Mouse (Mus musculus) frontal cortex, postnatal 36 days (tissue): ENCODE measurements at regions not wholly inside any gene's neighbourhood (a gene's known extent, or its start where the extent isn't known, plus 50 kb on each side); places are given as distances from the start of the nearest gene placed in this dataset.

ENCODE experiments used
- DNase-seq, 2 experiments: peaks; one replicate each; pipeline ENCODE4 v3.0.0; 2022; ENCODE audit warnings: low spot score in 2 of 2

DNA sequence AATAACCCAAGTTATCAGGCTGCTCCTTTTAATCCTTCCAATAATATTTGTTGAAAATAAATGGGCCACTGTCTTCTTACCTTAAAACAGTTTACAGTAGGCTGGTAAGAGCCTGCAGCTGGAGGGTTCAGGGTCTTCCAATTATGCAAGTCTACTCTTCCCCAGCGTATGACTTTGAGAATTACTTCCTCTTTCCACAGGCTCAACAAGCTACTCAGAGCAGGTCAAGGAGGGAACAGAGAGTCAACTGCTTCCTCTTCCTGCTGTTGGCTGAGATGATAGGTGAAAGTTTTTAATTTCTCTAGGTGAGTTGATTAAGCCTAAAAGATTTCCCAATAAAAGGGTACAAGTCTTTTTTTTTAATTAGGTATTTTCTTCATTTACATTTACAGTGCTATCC is 176.9 kb upstream of the Nampt start:
- no peak for DNase-seq

DNA sequence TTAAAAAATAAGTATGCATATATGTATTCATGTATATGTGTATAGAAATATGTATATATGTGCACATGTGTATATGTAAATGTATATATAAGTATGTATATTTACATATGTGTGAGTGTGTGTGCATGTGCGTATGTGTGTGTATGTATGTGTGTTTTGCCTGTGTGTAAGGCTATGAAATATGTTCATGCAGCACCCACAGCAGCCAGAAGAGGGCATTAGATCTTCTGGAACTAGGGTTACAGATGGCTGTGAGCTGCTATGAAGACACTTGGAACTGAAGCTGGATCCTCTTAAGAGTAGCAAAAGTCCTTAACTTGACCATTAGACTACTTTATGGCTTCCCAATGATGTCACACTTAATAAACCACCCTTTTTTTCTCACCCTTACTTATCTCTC is 166.2 kb upstream of the Nampt start:
- DNase-seq = no peak

DNA sequence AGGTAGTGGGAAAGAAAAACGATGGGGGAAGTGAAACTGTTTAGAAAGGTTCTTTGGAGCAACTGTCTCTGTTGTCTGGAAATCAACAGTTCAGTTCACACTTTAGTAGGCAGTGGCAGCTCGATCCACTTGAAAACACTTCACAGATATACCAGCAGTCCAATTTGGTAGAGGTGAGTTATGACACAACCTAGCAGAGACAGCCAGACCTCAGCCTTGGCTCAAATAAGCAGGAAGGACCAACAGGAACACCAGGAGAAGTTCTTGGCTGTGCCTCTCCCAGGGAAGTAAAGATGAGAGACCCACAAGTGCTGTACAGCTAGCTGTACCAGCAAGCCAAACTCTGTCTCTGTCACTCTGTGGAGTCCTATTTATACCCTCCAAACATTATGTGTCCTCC is 163.2 kb upstream of the Nampt start:
- no peak for DNase-seq

DNA sequence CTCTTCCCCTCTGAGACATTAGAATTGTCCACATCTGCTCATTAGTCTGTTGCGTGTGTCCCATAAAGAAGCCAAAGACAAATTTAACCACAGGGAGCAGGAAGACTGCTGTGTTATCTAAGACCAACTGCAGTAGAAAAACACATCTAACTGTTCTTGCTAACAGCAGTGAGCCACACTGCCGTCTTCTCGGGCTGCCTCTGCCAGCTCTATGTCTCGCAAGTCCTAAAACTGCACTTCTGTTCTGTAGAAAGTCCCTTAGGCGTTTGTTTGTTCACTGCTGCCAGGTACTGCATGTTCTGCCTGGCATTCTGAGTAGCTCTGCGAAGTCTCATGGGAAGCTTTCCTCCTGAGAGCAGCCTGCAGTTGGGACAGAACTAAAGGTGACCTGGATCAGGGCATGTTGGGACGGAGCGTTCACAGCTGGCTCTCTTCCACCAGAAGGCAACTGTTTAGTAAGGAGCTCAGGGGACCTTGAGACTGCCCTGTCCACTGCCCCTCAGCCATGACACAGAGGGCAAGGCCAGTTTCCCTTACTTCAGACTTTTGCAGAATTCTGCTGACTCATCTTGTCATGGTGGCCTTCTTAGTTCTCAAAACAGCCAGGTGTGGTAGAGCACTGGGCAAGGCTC is 157.4 kb upstream of the Nampt start:
- no peak for DNase-seq

DNA sequence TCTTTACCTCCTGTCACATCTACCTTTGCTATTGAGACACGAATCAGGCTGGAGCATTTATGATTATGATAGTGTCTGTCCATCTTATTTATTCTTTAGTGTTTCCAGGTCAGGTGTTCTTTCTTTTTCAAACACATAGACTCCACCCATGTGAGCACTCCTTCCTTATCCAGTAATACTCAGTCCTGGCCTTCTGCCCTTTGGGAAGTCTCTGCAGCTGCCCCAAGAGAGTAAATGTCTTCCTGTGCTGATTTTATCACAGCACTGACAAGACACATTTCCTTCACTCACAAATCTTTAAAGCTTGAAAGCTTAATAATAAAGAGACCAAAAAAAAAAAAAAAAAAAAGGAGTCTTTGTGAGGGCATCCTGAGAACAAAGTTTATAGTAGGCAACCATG is 153.3 kb upstream of the Nampt start:
- no peak for DNase-seq

DNA sequence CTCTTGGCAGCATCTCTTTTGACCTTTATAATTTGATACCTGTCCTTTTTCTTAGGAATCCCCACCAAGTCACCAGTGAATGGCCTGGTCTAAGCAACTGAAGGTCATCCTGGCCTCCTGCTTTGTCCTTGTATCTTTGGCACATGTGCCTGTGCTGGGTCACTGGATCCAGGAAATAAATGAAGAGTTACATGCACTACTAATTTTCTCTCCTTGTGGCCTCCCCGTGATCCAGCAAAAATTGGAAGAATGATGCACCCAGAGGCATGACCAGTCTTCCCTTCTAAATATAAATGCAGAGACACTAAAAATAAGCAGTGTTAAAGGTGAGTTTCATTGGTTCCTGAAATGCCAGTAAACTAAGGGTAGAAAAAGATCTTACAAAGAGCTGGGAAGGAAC is 141.4 kb upstream of the Nampt start:
- DNase-seq = no peak

DNA sequence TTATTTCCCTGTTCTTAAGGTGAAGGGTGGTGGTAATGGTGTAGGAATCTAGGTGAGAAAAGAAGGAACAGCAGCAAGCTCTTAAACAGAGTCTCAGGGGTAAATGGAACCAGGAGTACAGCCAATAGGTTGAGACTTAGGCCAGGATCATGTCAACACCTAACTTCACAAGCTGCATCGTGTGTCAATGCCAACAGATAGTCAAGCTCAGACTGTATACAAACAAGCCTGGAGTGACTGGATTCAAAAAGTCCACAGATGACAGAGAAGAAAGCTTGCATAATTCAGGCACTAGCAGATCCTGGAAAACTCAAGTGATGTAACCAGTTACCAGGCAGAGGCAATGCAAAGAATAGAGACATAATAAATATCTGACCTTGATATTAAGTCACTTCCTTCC is 140.6 kb upstream of the Nampt start:
- no peak for DNase-seq

DNA sequence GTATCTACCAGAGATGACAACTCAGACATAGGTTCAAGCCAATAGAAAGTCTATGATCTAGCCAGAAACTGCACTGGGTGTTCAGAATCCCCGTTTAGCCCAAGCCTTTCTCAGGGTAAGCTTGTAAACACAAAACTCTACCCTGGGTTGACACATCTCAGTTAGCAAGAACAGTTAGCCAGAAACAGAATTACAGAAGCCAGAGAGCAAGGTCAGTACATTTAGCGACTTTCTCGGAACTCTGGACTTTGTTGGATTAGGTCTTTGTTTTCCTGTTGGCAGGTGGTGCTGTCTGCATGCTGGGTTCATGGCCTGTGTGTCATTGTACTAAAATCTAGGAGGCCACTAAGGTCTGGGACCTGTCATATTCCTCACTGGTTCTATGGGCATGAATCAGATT is 137.4 kb upstream of the Nampt start:
- DNase-seq = no peak

DNA sequence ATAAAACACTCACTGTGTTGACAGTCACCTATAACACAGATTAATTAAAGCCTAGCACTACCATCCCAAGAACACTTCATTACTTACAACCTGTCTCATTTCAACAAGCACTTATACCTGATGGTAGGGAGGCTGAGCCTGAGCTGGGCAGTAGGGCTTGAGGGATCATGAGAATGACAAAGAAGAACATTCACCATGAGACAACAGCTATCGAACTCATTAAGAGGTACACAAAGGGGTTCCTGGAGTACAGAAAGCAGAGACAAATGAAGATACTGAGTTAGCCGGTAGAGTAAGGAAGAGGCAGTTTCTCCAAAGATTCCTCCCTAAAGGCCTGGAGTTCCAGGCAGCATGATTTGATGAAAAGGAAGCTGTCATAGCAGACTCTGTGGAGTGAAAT is 136.0 kb upstream of the Nampt start:
- DNase-seq = no peak

DNA sequence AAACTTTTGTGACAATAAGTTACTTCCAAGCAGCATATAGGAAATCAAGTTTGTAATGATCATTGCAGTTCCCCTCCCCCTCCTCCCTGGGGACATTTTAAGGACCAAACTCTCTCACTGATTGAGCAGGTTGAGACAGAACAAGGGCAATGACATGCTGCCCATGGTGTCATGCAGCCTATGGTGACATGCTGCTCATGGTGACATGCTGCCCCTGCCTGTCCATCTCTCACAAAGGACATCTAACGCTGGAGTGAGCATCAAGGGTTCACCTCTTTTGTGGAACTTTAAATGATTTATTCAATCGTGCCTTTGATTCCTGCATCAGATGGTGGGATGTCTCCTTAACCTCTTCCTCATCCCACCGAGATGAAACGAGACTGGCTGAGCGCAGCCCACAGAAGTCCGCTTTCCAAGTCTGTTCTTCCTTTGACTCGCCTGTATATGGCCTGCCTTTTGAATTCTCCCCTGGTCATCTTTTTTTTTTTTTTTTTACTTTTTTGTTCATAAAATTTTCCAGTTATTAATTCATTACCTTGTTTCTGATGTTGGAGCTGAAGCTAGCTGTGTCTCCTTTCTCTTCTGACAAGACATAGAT is 133.5 kb upstream of the Nampt start:
- no peak for DNase-seq

DNA sequence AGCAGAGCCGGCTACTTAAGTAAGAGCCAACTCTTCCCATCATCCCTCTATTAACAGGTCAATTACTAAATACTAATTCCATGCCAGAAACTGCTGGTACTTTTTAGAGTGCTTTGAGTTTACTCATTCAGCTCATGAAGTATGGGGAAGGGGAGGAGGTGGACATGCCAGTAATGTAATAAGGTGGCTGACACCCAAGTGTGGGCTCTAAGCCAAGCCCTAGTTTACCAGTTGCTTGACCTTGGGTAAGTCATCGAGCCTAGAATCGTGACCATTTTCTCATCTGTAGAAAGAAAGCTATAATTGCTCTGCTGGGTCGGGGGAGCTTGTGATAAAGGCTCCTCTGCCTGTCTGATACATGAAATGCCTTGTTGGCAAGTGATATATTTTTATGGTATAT is 130.0 kb upstream of the Nampt start:
- DNase-seq = no peak

DNA sequence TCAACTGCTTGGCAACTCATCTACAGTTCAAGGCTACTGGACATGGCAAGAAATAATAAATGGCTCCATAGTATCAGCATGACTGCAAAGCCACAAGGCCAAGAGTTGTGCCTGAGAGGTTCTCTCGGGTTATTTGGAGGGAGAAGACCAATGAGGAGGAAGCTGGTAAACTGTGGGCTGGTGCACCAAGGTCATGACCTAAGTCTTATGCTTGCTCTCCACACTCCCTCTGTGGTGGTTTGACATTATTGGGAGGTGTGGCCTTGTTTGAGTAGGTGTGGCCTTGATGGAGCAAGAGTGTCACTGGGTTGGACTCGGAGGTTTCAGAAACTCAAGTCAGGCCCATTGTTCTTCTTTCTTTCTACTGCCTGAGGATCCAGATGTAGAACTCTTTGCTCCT is 129.2 kb upstream of the Nampt start:
- DNase-seq = no peak

DNA sequence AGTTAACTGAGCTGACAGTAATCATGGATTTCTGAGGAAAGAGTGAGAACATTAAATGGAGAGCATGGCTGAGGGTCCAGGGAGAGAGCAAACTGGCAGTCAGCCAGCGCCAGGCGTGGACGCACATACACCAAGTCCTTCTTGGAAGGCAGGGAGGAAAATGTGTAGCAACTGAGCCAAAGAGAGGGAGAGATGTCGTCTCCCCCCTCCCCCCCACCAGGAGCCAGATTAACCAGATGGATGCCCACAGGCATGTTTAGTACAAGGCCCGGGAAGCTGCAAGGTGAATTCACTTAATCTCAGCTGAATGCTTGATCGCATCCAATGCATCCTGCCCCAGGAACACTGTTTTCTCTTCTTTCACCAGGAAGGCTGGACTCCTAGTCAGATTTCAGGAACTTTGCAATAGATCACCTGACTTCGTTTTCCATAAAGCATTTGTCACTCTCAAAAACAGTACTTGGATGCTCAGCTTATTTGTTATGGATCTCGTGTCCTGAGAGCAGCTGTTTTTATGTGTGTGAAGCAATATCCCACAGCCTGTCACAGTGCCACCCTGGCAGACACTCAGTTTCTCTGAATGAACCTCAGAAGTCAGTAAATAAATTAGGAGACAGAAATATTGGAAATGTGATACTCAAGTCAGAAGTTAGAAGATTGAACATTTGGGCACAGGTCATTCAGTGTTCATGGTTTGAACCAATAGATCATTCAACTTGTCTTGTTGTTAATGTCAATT is 127.1 kb upstream of the Nampt start:
- no peak for DNase-seq

DNA sequence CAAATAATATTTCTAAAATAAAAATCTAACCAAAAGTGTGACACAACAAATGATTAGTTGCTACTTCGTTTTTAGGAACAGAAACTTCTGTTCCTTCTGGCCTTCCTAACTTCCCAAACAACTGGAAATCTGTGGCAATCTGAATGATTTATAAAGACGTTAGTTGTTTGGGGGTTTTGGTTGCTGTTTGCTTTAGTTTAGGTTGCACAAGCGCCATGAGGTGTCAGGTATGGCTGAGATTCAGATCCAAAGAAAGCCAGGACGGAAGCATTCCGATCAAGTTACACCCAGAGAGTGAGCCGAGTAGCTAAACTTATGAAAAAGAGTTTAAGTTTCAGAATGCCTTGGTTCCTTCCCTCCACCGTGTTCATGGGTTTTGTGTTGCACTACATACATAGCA is 126.4 kb upstream of the Nampt start:
- DNase-seq = no peak

DNA sequence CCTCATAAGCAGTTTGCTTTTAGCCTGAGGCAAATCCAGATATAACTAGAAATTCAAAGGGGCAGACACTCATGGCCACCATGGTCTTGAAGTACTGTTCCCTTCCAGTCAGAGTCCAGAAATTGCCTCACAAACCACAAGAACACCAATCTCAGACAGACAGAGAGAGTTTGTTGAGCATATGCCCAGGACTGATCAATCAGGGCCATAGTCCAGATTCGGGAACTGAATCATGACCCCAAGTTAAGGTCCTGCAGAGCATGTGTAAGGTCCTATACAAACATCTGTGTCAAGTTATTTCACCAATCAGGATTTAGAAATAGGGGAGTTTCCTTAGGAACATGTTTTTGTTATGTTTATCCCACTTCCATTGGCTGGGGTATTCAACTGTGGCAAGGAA is 125.7 kb upstream of the Nampt start:
- no peak for DNase-seq

DNA sequence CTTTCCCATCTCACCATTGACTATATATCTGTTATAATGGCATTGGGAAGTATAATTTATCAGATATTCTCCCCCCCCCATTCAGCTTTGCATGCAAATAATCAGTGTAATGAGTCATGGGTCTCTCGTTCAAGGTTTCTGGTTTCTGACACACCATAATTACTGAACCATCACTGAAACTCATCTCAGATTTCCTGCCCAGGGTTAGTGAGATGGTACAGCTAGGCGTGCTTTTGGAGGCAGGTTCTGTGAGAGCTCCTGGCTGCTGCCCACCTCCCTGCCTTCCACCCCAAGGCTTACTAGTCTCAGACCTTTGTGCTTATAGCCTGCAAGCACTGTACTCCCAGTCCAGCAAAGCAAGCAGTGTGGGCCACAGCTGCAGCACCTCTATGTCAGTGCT is 122.5 kb upstream of the Nampt start:
- no peak for DNase-seq

DNA sequence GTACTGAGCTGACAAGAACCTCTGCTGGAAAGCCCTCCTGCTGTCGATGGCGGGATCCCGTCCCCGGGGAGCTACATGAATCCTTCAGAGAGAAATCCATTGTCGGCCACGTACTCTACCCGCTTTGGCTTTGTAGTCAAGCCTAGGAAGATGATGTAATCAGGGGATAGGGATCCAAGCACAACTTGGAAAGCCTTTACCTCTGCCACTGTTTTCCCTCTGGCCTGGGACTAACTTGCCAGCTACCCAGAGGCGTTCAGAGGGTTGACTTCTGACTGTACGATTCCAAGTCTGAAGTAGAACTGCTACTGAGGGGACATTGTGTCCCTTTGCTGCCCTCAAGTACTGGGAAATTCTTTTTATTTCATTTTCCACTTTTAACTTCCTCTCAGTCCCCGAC is 110.2 kb upstream of the Nampt start:
- no peak for DNase-seq

DNA sequence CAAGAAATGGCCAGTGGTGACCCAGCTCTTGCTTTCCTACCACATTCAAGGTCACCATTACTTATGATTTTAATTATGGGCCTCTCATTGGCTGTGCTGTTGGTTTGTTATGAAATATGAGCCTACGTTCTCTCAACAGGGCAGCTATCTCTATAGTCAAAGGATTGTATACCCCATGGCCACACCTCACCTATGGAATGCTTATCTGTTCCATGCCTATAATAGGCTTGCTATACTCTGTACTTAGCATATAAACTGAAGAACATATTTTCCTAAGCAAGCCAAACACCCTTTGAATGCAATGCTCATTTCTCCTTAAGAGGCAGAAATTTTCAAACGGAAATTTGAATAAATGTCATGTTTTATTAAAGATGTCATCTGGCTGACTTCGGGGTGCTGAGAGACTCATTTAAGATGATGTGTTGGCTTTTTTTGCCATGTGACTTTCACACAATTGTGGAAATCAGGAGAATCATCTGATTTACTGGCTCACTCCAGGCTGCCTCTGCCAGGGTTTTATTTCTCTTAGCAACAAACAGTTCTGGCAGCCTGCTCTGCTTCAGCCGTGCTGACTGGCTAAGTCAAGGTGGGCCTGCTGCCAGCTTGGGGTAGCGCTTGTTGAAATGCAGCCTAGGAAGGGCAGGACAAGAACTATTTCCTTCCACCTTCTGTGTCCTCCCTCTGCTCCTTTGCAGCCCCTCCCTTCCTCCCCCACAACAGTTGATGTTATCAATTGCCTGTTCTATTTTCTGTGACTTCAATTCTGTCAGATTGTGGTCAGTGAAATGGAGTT is 102.0 kb upstream of the Nampt start:
- DNase-seq = peak; percentile 69 to 77

DNA sequence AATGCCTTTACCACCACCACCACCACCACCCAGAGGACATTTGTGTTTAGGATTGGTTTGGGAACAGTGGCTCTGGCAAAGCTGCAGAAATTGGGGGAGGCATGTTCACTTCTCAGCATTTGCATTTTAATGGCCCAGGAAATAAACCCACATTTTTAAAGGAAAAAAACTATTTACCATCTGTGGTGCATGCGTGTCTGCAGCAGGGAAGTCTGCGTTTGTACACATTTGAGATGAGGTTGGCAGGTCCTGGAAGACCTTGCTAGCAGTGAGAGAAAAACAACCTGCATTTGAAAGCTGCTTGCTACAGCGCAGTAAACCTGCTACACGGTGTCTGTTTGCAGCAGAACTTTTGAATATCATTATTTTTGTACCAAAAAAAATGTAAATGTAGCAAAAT is 100.1 kb upstream of the Nampt start:
- no peak for DNase-seq

DNA sequence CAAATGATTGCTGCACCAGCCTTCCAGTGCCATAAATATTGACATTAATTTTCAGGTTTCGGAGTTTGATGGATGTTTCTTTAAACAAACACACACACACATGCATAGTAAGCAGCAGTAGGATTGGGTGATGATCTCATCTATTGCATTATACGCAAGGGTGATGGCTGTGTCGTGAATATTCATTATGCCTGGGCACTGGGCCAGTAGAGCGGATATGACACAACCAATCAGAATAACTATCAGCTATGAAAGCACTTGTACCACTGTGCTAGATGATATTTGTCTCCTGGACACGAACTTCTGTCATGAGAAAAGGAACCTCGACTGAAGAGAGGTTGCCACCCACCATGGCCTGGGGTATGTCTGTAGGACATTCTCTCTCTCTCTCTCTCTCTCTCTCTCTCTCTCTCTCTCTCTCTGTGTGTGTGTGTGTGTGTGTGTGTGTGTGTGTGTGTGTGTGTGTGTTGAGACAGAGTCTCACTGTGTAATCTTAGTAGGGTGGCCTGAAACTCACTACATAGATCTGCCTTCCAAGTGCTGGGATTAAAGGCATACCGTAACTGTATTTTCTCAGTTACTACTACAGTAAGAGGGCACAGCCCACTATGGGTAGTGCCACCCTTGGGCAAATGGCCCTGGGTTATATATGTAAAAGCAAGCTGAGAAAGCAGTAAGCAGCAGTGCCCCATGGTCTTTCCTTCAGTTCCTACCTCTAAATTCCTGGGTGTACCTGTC is 94.7 kb upstream of the Nampt start:
- DNase-seq = peak; percentile 23

DNA sequence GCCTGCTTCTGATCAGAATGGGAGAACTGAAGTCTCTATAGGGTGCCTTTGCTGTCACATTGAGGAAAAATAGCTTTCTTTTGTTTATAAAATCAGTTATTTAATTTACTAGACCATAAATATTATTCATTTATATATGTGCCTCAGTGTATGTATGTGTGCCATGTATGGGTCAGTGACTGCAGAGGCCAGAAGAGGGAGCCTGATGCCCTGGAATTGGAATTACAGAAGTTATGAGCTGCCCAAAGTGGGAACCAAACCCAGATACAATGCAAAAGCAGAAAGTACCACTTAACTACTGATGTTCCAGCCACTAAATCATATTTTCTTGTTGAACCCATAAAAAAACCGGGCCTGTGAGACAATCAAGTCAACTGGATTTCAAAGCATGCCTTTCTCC is 91.8 kb upstream of the Nampt start:
- DNase-seq = no peak

DNA sequence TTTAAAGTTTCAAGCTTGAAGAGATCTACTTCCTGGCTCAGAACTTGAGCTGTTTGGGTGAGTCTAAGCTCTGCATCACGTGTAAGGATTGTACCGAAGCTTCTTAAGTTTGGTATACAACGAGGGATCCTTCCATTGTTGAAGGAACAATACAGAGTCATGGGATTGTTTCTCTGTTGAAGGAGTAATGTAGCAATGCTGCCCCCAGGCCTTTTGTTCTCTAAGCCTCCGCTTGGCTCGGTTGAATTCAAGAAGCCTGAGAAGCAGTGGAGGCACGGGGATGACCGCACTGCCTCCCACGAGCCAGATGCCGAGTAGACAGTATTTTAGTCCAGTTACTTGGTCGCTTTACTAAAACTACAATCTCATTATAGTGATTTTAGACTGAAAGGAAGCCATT is 90.9 kb upstream of the Nampt start:
- DNase-seq = peak; percentile 27 to 53
